Mouse (Mus musculus) limb, embryonic 14.5 days (tissue): ENCODE data around the gene Ticam1. TPM values are rescaled to one million over a fixed set of nuclear protein-coding genes. Genes with fewer than 3 reads are reported as not detected.
A peak's percentile ranks its signal among the peaks of the same experiment; 100 is the strongest.

Experiments
- ATAC-seq: fragments of 200-750 bp; cut with Nextera tagmentation; 2 replicates; pipeline ENCODE4 v1.8.0; 2017; ENCODE audit warnings: low read depth, moderate number of reproducible peaks, moderate TSS enrichment; ENCODE audit not compliant: low FRiP score
- DNase-seq: peaks from one replicate; pipeline ENCODE4 v3.0.0-alpha.2; 2015; ENCODE audit warnings: low spot score
- H3K27ac ChIP-seq: fragments of 300-500 bp; sonication (generic); replicated peaks from 2 replicates; pipeline ENCODE4 v1.5.1; 2014; ENCODE audit warnings: low read depth, mild to moderate bottlenecking, low read length, moderate library complexity, mixed read lengths
- H3K27me3 ChIP-seq: fragments of 300-500 bp; sonication (generic); 2 replicates; pipeline ENCODE4 v1.6.1; 2014; ENCODE audit warnings: low read length, mixed read lengths; ENCODE audit not compliant: control insufficient read depth, insufficient read depth
- H3K36me3 ChIP-seq: fragments of 300-500 bp; sonication (generic); 2 replicates; pipeline ENCODE4 v1.6.1; 2014; ENCODE audit warnings: mild to moderate bottlenecking, low read length, moderate library complexity, mixed read lengths; ENCODE audit not compliant: control insufficient read depth, insufficient read depth
- H3K4me1 ChIP-seq: fragments of 300-500 bp; sonication (generic); 2 replicates; pipeline ENCODE4 v1.6.1; 2014; ENCODE audit warnings: antibody characterized with exemption, low read length, mixed read lengths; ENCODE audit not compliant: control insufficient read depth, insufficient read depth
- H3K4me2 ChIP-seq: fragments of 300-500 bp; sonication (generic); replicated peaks from 2 replicates; pipeline ENCODE4 v1.6.1; 2014; ENCODE audit warnings: low read depth, mild to moderate bottlenecking, low read length, moderate library complexity; ENCODE audit not compliant: severe bottlenecking
- H3K4me3 ChIP-seq: fragments of 300-500 bp; sonication (generic); replicated peaks from 2 replicates; pipeline ENCODE4 v1.5.1; 2014; ENCODE audit warnings: low read length
- H3K9ac ChIP-seq: fragments of 300-500 bp; sonication (generic); 2 replicates; pipeline ENCODE4 v1.6.1; 2014; ENCODE audit warnings: mild to moderate bottlenecking, low read depth, low read length, moderate library complexity; ENCODE audit not compliant: severe bottlenecking
- H3K9me3 ChIP-seq: fragments of 300-500 bp; sonication (generic); 2 replicates; pipeline ENCODE4 v1.6.1; 2016; ENCODE audit warnings: low read length; ENCODE audit not compliant: control insufficient read depth
- POLR2A ChIP-seq: fragments of 200-500 bp; IDR thresholded peaks from 2 replicates; pipeline ENCODE4 v1.8.0; 2012; ENCODE audit warnings: inconsistent platforms, mild to moderate bottlenecking, moderate library complexity, borderline replicate concordance; ENCODE audit not compliant: insufficient read depth, insufficient read length; ENCODE audit errors: extremely low read depth
- WGBS: fragments of 180-500 bp; shearing (Covaris S2); extraction: QIAGEN DNeasy Blood & Tissue Kit; methylation state at CpG from one replicate; pipeline ENCODE4 v1.1.7; 2014; 5-methylcytosine and 5-hydroxymethylcytosine counted together
- polyA plus RNA-seq, 2 experiments: library from polyadenylated mRNA; depleted of rRNA in 1 of 2; stranded (reverse) in 1 of 2; unstranded in 1 of 2; fragments of >200 nt; fragmentation: Nextera tagmentation in 1 of 2; extraction: Ambion mirVana in 1 of 2; gene quantifications; 2 replicates each; pipeline versions ENCODE4 v1.2.1 to v1.2.3; 2012 to 2014

Ticam1 gene
- polyA plus RNA-seq, 2 experiments = 8.7 to 12.5 TPM

DNA sequence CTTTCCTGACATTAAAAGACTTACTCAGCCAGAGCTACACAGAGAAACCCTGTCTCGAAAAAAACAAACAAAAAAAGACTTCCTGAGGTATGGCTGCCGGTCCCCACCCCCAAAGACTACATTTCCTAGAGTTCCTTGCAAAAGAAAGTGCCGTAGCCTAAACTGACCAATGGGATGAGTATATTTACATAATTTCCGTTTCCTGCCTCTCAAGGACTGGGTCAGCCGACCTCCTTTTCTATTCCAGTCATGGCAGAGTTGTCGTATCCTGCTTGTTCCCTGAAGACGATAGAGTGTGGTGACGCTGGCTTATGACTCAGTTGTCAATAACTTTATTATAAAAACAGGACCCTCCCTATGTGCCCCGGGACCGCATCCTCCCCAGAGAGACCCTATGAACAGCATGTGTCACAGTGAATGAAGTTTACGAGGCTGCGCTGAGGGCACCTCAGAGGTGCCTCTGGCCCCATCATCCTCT, 7.4 kb downstream of the Ticam1 start:
- no peak for TF ChIP-seq POLR2A
- peak overlapping the region; percentile 80 for H3K27ac ChIP-seq
- H3K4me3 ChIP-seq = peak overlapping the region; percentile 37
- H3K36me3 ChIP-seq = peaks cover 18% of the 10 kb centered on the region
- WGBS = 19% methylated on average over 12 of the region's 12 CpGs
- DNase-seq (peak; percentile 86), ATAC-seq (peak; percentile 92)
- no peaks in the 10 kb centered on the region; the same call in 1 of the 2 replicates for H3K4me1 ChIP-seq
- no peaks in the 10 kb centered on the region for H3K27me3 ChIP-seq
- H3K4me2 ChIP-seq = peak overlapping the region; percentile 71
- peak overlapping the region; percentile 53 for H3K9ac ChIP-seq
- H3K9me3 ChIP-seq = no peaks in the 10 kb centered on the region

DNA sequence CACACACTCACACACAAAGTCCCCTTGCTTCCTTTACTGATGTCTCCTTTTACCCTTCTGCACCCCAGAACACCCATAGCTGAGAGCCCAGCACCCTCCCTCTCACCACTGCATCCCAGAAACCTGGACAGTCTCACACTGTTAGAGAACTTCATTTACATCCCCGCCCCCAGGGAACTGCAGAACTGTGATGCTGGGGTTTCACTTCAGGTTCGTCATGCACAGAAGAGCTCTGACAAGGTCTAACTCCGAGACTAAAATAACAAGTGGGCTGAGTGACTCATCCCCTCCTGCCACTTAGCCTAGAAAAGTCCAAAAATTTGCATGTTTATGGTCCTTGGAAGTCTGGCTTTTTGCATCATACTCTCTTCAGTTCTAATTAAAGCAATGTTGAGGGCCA, 10.3 kb downstream of the Ticam1 start:
- Histone ChIP-seq H3K36me3 (peaks cover 19% of the 10 kb centered on the region), H3K27ac (no peak overlapping the region), H3K4me2 (no peak overlapping the region), H3K4me1 (no peaks in the 10 kb centered on the region; the same call in none of the 2 replicates), H3K9ac (no peak overlapping the region), H3K4me3 (no peak overlapping the region), H3K27me3 (no peaks in the 10 kb centered on the region), H3K9me3 (no peaks in the 10 kb centered on the region)
- DNase-seq (no peak), ATAC-seq (no peak)
- WGBS = 62% methylated on average over 3 of the region's 3 CpGs
- TF ChIP-seq POLR2A = no peak

DNA sequence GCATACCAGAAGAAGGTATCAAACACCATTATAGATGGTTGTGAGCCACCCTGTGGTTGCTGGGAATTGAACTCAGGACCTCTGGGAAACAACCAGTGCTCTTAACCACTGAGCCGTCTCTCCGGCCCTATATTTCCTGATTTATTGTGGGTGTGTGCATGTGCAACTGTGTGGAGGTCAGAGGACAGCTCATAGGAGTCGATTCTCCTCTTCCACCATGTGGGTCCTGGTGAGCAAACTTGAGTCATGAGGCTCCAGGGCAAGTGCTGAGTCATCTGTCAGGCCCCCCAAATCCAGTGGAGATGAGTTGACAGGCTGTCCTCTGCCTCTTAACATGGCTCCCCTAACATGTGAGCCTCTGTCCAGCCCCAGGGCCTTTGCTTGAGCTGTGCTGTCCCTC, 10.7 kb downstream of the Ticam1 start:
- H3K36me3 ChIP-seq = peaks cover 20% of the 10 kb centered on the region
- H3K27ac ChIP-seq = no peak overlapping the region
- H3K27me3 ChIP-seq = no peaks in the 10 kb centered on the region
- H3K9me3 ChIP-seq = no peaks in the 10 kb centered on the region
- ATAC-seq = no peak
- no peak overlapping the region for H3K4me2 ChIP-seq
- H3K9ac ChIP-seq = no peak overlapping the region
- no peak for TF ChIP-seq POLR2A
- no peak overlapping the region for H3K4me3 ChIP-seq
- DNase-seq = no peak
- H3K4me1 ChIP-seq = no peaks in the 10 kb centered on the region; the same call in none of the 2 replicates
- 80% methylated on average over 3 of the region's 3 CpGs for WGBS

DNA sequence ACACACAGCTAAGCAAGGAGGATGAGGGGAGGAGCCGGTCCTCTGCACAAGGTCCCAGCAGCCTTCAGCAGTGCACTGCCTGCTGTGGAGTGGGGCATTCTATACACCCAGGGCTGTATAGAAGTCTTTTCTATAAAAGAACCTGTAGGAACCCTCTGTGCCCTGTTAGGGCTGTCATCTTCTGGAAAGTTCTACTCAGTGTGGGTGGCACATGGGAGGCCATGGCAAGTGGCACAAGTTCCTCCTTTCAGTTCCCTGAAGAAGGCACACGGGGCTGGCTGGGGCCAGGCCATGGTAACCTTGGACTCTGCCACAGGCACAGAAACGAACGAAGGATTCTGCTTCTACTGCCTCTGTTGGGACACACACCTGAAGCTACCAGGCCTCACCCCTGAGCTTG, 11.6 kb downstream of the Ticam1 start:
- Histone ChIP-seq H3K9ac (no peak overlapping the region), H3K27ac (no peak overlapping the region), H3K9me3 (no peaks in the 10 kb centered on the region), H3K36me3 (peaks cover 29% of the 10 kb centered on the region), H3K27me3 (no peaks in the 10 kb centered on the region), H3K4me3 (no peak overlapping the region), H3K4me1 (no peaks in the 10 kb centered on the region; the same call in none of the 2 replicates), H3K4me2 (no peak overlapping the region)
- 87% methylated on average over 4 of the region's 4 CpGs for WGBS
- ATAC-seq (no peak), DNase-seq (no peak)
- TF ChIP-seq POLR2A = no peak

DNA sequence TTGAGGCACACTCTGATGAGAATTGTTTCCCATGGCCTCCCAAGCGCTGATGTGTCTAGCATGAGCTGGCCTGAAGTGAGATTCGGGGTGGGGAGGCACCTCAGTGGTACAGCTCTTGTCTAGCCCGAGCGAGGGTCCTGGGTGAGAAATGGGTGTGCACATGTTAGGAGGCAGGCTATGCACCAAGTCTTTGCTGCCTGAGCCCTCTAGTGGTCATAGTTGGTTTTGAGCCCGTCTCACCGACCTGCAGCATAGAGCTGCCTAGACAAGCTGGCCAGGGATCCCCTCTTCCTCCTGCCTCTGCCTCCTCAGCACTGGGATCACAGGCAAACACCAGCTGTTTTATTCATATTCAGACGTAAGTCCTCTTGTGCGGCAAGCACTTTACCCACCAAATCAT, 12.6 kb downstream of the Ticam1 start:
- H3K36me3 ChIP-seq = peaks cover 39% of the 10 kb centered on the region
- H3K27me3 ChIP-seq = no peaks in the 10 kb centered on the region
- DNase-seq (peak; percentile 83), ATAC-seq (peak; percentile 44; the same call in 1 of the 2 replicates)
- H3K4me2 ChIP-seq = no peak overlapping the region
- WGBS = 23% methylated on average over 8 of the region's 8 CpGs
- TF ChIP-seq POLR2A = no peak
- H3K27ac ChIP-seq = no peak overlapping the region
- H3K4me3 ChIP-seq = no peak overlapping the region
- no peaks in the 10 kb centered on the region; the same call in 1 of the 2 replicates for H3K4me1 ChIP-seq
- no peaks in the 10 kb centered on the region for H3K9me3 ChIP-seq
- no peak overlapping the region for H3K9ac ChIP-seq

DNA sequence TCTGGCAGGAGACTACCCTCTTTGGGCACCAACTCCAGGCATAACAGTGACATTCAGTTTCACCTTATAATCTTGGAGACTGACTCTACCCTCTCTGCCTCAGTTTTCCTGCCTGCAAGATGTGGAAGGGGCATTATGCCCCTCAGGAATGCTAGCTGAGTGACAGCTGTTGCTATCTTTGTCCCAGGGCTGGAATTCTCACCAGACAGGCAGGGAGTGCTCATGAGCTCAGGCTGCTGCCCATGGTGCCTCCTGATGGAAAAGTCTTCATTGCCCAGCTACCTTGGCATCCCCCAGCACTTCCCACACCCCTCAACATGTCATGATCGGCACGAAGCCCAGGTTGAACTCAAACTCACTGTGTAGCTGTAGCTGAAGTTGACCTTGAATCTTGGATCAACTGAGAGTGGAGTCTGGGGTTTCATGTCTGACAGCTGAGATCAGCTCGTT, 13.9 kb downstream of the Ticam1 start:
- H3K9ac ChIP-seq = 0 out of 2 replicates have a peak overlapping the region, but pooled peaks have one; percentile 12
- peaks cover 8% of the 10 kb centered on the region; the same call in 1 of the 2 replicates for H3K4me1 ChIP-seq
- no peak for ATAC-seq
- no peak overlapping the region for H3K4me2 ChIP-seq
- 87% methylated on average over 3 of the region's 3 CpGs for WGBS
- no peak overlapping the region for H3K27ac ChIP-seq
- DNase-seq = no peak
- no peaks in the 10 kb centered on the region for H3K9me3 ChIP-seq
- no peak for TF ChIP-seq POLR2A
- peaks cover 47% of the 10 kb centered on the region for H3K36me3 ChIP-seq
- H3K4me3 ChIP-seq = no peak overlapping the region
- H3K27me3 ChIP-seq = no peaks in the 10 kb centered on the region
